Mouse (Mus musculus) adrenal gland, adult 2 months (tissue): ENCODE measurements at regions not wholly inside any gene's neighbourhood (a gene's known extent, or its start where the extent isn't known, plus 50 kb on each side); places are given as distances from the start of the nearest gene placed in this dataset.

ENCODE experiments used
- DNase-seq: peaks from one replicate; pipeline ENCODE4 v3.0.0; 2021

GRCm38 (mm10) chr6:88964071-88964470, 62.0 kb downstream of the Tpra1 start:
- no peak for DNase-seq

DNA sequence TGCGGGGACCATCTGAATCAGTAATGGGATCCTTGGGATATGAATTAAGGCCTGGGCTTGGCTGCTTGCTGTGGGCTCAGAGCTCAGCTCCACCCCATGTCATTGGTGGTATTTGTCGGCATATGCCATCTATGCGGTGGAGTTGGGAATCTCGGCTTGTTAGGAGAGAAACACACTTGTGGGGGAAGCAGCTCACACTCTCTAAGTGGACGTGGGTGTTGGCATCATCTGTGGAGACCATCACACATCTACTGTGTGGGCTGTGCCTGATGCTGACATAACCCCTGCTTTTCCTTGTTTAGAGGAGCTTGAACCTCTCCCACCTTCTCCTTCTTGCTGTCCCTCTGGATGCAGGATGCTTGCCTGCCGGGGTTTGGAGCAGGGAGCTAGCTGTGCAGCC, 62.9 kb downstream of the Tpra1 start:
- DNase-seq, result no peak

DNA sequence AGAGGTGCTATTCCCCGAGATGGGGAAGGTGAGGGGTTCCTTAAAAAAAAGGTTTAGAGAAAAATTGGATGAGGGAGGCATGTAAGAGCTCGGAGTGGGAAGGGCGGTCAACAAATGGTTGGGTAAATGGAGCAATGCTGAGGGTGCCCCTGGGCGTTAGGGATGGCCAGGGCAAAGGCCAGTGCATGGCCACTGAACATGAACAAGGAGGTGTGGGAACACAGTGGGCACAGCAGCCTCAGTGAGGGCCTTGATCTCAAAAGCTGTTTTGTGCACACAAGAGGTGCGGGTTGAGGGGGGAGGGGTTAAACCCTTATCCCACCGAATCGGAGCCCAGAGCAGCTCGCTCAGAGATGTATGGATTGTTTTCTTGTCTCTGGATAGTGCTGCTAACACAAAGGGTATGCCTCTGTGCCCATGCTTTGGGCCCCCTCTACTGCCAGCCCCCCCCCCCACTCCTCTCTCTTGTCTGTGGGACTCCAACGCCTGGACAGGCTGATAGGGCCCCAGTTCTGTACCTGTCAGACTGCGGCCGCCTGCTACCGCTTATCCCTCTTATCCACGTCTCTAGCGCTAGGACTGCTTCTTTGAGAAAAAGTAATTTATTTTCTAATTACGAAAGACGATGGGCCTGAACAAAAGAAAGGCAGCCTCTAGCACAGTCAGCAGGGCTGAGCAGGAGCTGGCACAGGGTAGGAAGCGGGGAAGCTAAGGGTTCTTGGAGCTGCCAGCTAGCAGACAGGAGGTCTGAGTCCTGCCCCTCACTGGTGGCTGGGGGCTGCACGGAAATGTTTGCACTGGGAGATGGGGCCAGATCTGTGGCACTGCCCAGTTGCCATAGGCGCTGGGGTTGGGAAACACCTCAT, 63.5 kb downstream of the Tpra1 start:
- no peak for DNase-seq

DNA sequence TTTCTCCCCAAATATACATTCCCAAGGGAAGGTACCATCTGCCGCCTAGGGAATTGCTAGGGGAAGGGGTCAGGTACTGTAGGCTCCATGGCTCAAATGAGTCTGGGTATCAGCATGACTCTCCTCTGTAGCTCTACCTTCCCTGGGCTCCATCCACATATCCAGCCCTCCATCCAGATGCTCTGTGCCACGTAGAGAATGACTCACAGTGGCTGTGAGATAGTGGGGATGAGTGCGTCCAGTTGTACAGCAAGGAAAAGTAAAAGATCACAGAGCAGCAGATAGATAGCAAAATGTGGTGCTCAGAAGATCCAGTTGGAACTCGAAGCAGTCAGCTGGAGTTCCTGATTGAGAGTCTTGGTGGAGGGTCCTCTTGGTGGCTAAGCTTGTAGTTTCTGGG, 64.5 kb downstream of the Tpra1 start:
- no peak for DNase-seq

GRCm38 (mm10) chr6:88968842-88969241, 66.8 kb downstream of the Tpra1 start:
- no peak for DNase-seq

DNA sequence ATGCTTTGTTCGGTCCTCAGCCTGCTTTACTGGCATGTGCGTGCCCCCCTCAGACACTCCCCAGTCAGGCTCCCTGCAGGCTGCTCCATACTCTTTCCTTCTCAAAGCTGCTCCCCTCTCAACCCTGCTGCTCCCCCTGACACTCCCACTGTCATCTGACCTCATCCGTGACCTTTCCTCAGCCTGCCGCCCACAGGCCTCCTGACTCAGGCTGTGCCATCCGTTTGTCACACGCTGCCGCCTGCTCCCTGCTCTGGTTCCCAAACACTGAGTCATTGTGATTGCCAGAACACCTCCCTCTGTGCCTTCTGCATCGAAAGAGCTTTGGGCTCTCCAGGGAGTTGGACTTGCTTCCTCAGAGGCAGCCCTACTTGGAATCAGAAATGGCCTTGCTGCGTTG, 69.7 kb downstream of the Tpra1 start:
- DNase-seq, result peak; percentile 89

- no peak for DNase-seq
Observed at GRCm38 (mm10) chr6:88974457-88974856, 72.4 kb downstream of the Tpra1 start.

DNA sequence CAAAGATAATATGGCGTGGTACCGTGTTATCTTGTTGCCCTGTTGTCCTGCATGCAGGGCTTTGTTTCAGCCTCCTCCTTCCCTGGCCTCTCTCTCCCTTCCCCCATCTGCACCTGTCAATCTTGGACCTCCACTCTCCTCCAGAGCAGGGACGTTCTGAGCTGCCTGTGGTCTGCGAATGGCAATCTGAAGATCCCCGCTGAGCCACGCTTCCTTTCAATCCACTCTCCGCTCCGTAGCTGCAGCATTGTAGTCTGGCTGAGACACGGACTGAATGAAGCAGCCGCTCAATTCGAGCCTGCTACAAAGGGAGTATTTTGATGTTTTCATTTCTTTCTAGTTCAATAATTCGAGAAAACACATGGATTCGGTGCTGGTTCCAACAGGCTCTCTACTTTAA, 74.5 kb downstream of the Tpra1 start:
- DNase-seq, result no peak

DNA sequence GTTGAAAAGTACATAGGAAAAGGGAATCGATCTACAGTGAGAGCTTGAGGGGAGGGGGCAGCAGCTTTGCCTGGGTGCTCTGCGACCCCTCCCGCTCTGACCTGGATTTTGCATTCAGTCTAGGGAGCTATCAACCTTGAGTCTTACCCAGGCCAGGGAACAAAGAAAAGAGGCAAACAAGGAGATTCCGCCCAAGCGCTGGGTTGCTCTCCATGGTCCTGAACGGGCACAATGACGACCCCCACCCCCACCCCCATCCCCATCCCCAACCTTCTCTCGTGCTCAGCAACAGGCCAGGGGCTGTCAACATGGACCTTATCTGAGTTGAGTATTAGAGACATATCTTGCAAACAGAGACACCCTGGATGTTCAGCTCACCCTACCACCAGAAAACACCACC, 74.9 kb downstream of the Tpra1 start:
- DNase-seq, result no peak

- no peak for DNase-seq
Observed at GRCm38 (mm10) chr6:88978970-88979369, 76.9 kb downstream of the Tpra1 start.

GRCm38 (mm10) chr6:88980112-88980511, 78.1 kb downstream of the Tpra1 start:
- DNase-seq, result peak; percentile 69

GRCm38 (mm10) chr6:88981544-88981943, 79.5 kb downstream of the Tpra1 start:
- peak; percentile 18 for DNase-seq

DNA sequence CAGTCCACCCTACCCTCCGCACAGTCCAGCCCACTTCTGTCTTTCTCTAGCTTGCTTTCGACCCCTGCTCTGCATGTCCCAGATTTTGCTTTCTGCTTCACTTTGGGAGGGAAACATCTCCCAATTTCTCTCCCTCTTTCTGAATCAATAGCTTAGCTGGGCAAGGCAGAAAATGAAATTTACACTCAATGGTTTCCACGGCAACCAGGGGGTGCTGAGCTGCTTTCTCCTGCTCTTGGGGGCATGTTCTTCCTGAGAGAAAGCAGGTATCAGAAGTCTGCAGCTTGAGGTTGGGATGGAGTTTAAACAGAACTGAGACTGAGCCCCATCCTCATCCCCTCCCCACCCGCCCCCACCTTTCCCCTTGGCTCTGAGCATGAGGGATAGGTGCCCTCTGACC, 82.1 kb downstream of the Tpra1 start:
- DNase-seq, result no peak

GRCm38 (mm10) chr6:88984863-88985262, 82.8 kb downstream of the Tpra1 start:
- DNase-seq, result no peak

DNA sequence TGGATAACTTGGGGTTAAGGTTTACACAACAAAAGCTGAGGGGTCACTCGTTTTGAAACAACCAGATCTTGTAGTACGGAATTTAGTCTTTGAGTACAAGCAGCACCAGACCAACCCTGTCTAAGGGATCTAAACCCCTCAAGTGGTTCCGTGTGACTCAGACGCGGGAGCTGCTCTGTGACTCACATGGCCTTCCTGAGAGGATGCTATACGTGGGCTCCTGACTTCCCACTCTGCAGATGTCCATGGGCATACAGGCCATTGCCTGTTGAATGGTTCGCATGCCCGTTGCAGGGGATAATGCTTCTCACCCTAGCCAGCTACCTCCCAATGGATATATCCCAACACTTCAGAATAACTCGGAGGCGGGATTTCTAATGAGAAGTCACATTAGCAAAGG, 86.5 kb downstream of the Tpra1 start:
- DNase-seq, result no peak

DNA sequence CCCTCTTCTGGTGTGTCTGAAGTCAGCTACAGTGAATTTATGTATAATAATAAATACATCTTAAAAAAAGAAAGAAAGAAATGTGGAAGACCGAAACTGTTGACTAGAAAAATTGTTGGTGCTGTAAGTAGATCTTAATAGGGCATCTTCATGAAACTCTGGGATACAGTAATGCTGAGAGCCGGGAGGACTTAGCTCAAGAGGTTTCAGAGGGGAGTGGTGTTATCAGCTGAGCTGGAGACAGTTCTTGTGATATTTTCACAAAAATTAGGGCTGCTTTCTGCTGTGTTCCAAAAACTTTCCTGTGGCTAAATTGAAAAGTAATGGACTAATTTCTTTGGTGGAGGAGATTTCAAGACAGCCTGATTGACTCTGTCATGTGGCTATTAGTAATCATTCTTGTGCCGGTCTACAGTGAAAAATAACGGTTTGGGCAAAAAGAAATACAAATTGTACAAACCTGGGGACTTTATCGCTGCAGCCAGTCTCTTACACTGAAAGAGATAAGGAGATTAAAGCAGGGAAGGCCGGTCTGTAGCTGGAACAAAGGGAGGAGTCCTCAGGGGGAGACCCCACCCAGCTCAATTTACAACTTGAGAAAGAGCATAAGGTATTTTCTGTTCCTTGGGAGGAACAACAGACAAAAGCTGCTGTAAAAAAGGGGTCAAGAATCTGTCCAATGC, 87.7 kb downstream of the Tpra1 start:
- no peak for DNase-seq

DNA sequence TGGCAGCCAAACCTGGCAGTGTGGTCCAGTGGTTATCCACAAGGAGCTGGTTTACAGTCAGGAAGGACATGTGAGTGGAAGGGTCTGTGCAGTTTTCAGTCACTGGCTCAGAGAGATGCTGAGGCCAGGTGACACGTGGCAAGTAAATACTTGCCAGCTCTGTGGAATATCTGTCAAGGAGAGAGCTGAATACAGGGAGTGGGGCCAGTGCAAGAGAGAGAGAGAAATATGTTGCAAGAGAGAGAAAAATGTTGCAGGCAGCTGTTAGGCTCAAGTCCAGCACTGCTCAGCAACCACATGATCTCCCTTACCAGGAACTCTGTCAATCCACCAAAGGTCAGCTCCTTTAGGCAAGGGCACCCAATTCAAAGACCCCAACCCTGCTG, 88.2 kb downstream of the Tpra1 start:
- DNase-seq, result peak; percentile 17

DNA sequence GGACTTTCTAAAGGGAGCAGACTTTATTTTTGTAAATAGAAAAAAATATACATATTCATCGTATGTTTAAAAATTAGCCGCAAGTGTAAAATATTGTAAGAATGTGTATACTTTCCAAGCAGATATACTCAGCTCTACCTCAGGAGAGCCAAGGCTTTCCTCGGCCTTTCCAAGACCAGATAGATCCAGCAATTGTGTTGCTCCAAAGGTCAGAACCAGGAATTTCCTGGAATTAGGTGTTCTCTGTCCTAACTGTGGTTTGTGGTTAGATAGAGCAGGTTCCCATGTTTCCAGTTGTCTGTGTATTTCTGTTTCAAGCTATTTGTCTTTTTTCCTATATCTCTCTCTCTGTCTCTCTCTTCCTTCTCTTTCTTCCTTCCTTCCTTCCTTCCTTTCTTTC, 93.0 kb downstream of the Tpra1 start:
- DNase-seq, result no peak

DNA sequence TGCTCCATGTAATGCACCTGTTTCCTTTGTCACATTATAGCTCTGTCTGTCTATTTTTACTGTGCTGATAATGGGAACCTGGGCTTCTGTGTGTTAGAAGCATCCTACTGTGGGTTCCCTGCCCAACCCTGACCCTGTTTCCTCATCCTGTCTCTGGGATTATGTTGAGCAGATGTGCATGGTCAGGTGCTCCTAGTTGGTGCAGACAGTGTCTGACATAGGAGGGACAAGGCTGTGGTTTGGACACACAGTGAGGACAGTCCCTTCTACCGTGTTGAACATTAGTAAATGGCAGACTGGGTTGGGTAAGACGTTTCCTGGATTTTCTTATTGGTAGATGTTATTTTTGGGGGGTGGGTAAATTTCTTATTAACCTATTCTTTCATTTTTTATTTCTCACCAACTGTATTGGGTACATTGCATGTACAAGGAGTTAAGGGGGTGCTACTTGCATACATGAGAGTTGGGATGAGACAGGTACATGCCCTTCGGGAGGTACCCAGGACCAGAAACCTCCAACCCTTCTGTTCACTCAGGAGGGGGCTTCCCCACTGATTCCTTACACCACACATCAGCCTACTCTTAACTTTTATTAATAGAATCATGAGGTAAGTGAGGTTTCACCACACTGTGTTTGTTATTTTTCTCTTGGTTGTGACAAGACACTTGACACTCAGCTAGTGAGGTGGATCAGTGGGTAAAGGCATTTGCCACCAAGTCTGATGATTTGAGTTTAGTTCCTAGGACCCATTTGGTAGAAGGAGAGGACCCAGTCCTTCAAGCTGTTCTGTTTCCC, 97.1 kb downstream of the Tpra1 start:
- no peak for DNase-seq

- DNase-seq, result peak; percentile 16
Observed at GRCm38 (mm10) chr6:89000359-89000758, 98.3 kb downstream of the Tpra1 start.

DNA sequence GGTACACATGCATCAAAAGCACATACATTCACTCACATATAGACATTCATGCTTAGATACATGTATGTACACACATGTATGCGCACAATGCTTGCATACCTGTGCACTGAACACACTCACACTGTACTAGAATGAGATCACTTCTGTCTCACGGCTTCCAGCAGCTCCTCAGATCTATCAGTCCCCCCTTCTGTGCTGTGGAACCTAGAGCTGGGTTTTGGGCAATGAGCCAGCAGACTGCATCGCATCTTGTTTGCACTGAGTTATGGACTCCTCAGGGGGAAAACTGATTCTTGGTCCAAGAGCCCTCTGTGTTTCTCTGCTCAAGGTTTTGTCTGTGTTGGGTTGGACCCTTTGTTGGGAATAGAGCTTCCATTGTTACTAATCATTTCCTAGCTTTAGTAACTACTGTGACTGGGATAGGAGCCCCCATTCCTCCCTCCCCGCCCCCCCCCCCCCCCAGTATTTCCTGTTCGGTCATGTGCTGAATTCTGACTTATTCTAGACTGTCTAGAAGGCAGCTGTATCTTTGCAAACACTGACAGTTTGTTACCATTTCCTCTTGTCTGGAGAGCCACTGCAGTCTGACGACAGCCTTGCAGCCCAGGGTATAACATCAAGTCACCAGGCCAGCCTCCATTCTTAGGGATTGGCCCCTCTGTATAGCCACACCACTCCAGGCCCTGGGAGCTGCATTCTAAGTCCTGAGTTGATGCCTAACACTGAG, 101.3 kb downstream of the Tpra1 start:
- DNase-seq, result no peak

- no peak for DNase-seq
Observed at GRCm38 (mm10) chr6:89005094-89005493, 103.0 kb downstream of the Tpra1 start.
